9 mouse cellular contexts compared by ENCODE assay signal in the genomic region with DNA sequence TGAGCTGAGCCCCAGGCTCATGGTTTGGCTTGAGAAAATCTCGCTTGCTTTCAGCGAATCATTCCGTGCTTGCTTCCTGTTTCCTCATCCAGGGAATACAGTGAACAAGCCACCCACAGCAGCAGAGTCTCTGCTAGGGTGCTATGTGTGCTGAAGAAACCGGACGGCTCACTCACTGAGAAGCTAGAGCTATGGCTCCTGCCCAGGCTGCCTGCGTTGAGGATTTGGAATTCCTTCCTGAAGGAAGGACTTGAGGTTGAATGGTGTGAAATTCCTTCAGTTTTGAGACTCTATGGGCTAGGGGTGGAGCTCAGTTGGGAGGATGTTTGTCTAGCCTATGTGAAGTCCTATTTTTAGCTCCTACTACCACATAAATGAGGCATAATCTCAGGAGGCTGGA.
DNase-seq lines count a peak whose midpoint lies in the region; ATAC-seq lines count a peak whose summit lies in the region.
"Had no signal": no experiment of that assay in that cellular context is flagged by ENCODE, and none has a peak within 500 bp of the region (broad histone marks: within the 10 kb centered on the region; RNA-seq: fewer than 3 reads in every experiment).

No protein-coding gene starts in this region.

- H3K4me1 ChIP-seq in kidney, embryonic 14.5 days (ENCODE audit: control insufficient read depth, insufficient read depth, low read length), result peaks cover 8% of the 10 kb centered on the region
- peaks cover 32 to 34% of the 10 kb centered on the region in 2 experiments for H3K4me1 ChIP-seq in heart, embryonic 14.5 days (ENCODE audit: control insufficient read depth in 2 of 2, insufficient read depth in 2 of 2, low read length in 2 of 2)

- peak overlapping the region; percentile 68; the same call in 1 of the 2 replicates for H3K27ac ChIP-seq in kidney, embryonic 14.5 days (ENCODE audit: low read depth, low read length)
- H3K27ac ChIP-seq in heart, embryonic 14.5 days (replicated peaks in 1 of 2; ENCODE audit: control insufficient read depth in 1 of 2, insufficient read depth in 1 of 2, low read depth in 2 of 2, low read length in 2 of 2), result peak overlapping the region; percentile 73 to 89
- H3K27ac ChIP-seq: liver, embryonic 14.5 days had no signal

- WGBS in kidney, embryonic 14.5 days, result 53% methylated on average over 6 of the region's 6 CpGs
- 15% methylated on average over 6 of the region's 6 CpGs for WGBS in heart, embryonic 14.5 days

- H3K4me3 ChIP-seq in kidney, embryonic 14.5 days (ENCODE audit: low read length), result no peak overlapping the region
- H3K4me3 ChIP-seq in heart, embryonic 14.5 days (ENCODE audit: control insufficient read depth in 1 of 2, insufficient read depth in 1 of 2, low read depth in 1 of 2, low read length in 2 of 2), result no peak overlapping the region

- H3K4me2 ChIP-seq in kidney, embryonic 14.5 days (replicated peaks; ENCODE audit: low read depth, low read length), result no peak overlapping the region
- peak overlapping the region; percentile 23 for H3K4me2 ChIP-seq in heart, embryonic 14.5 days (ENCODE audit: low read length)

- peaks cover 16% of the 10 kb centered on the region; the same call in 1 of the 2 replicates for H3K36me3 ChIP-seq in kidney, embryonic 14.5 days (ENCODE audit: control insufficient read depth, insufficient read depth, low read length)
- H3K36me3 ChIP-seq in heart, embryonic 14.5 days (ENCODE audit: control insufficient read depth, insufficient read depth, low read length), result no peaks in the 10 kb centered on the region

- DNase-seq in kidney, postnatal 36 days, result no peak
- peak; percentile 95 for DNase-seq in R1 (ENCODE audit: low read depth, low spot score)
- DNase-seq in lung, postnatal 10 days, result peak; percentile 55
- DNase-seq in gastrocnemius, postnatal 10 days, result no peak
- DNase-seq: cerebellum, adult 9-11 months had no signal

- ATAC-seq in kidney, embryonic 14.5 days (ENCODE audit: low FRiP score, low TSS enrichment), result no peak
- ATAC-seq in heart, embryonic 14.5 days (ENCODE audit: insufficient number of reproducible peaks, insufficient read depth, low FRiP score, low read depth), result no peak; the same call in 1 of the 2 replicates
- ATAC-seq in inflammation-experienced regulatory T-cells, adult 6 months, result no peak

- no peaks in the 10 kb centered on the region for H3K9me3 ChIP-seq in kidney, embryonic 14.5 days (ENCODE audit: control insufficient read depth, low read length)
- H3K9me3 ChIP-seq in heart, embryonic 14.5 days (ENCODE audit: control insufficient read depth, low read length), result no peaks in the 10 kb centered on the region

- H3K9ac ChIP-seq in kidney, embryonic 14.5 days (ENCODE audit: low read depth, low read length), result no peak overlapping the region
- peak overlapping the region; percentile 45; the same call in 1 of the 2 replicates for H3K9ac ChIP-seq in heart, embryonic 14.5 days (ENCODE audit: low read length)
- H3K9ac ChIP-seq: liver, embryonic 14.5 days had no signal

- H3K27me3 ChIP-seq in kidney, embryonic 14.5 days (ENCODE audit: control insufficient read depth, insufficient read depth, low read length), result no peaks in the 10 kb centered on the region
- H3K27me3 ChIP-seq in heart, embryonic 14.5 days (ENCODE audit: control insufficient read depth, insufficient read depth, low read length), result no peaks in the 10 kb centered on the region

Comparison
In these comparisons a context has a peak if more than half of its experiments do, and no peak if none do; other contexts are left out.
1. DNase-seq: peak in R1 (single experiment) and lung, postnatal 10 days (single experiment); none in kidney, postnatal 36 days (0 of 2) and gastrocnemius, postnatal 10 days (single experiment).